Mouse (Mus musculus) hindbrain, postnatal 0 days (tissue): Measurements from ENCODE around the gene Igfbp2. TPM values are rescaled to one million over a fixed set of nuclear protein-coding genes. Genes with fewer than 3 reads are reported as not detected.

Source experiments
- ATAC-seq: fragments of 200-750 bp; cut with Nextera tagmentation; 2 replicates; pipeline ENCODE4 v1.8.0; 2017; ENCODE audit warnings: mild to moderate bottlenecking, moderate TSS enrichment, moderate library complexity
- DNase-seq: peaks from one replicate; pipeline ENCODE4 v3.0.0-alpha.2; 2015; ENCODE audit warnings: low spot score
- H3K27ac ChIP-seq: fragments of 300-500 bp; sonication (generic); 2 replicates; pipeline ENCODE4 v1.5.1; 2014; ENCODE audit warnings: mild to moderate bottlenecking
- H3K27me3 ChIP-seq: fragments of 300-500 bp; sonication (generic); 2 replicates; pipeline ENCODE4 v1.6.1; 2014; ENCODE audit warnings: low read length, mixed read lengths; ENCODE audit not compliant: insufficient read depth
- H3K36me3 ChIP-seq: fragments of 300-500 bp; sonication (generic); 2 replicates; pipeline ENCODE4 v1.6.1; 2014; ENCODE audit warnings: low read length, mixed read lengths; ENCODE audit not compliant: insufficient read depth
- H3K4me1 ChIP-seq: fragments of 300-500 bp; sonication (generic); 2 replicates; pipeline ENCODE4 v1.6.1; 2014; ENCODE audit warnings: antibody characterized with exemption, low read length, mixed read lengths; ENCODE audit not compliant: insufficient read depth
- H3K4me2 ChIP-seq: fragments of 300-500 bp; sonication (generic); 2 replicates; pipeline ENCODE4 v1.6.1; 2014; ENCODE audit warnings: low read depth, mild to moderate bottlenecking, low read length, moderate library complexity, mixed read lengths
- H3K4me3 ChIP-seq: fragments of 300-500 bp; sonication (generic); 2 replicates; pipeline ENCODE4 v1.5.1; 2014; ENCODE audit warnings: low read length
- H3K9ac ChIP-seq: fragments of 300-500 bp; sonication (generic); replicated peaks from 2 replicates; pipeline ENCODE4 v1.6.1; 2014; ENCODE audit warnings: mild to moderate bottlenecking, low read length, moderate library complexity, mixed read lengths
- H3K9me3 ChIP-seq: fragments of 300-500 bp; sonication (generic); 2 replicates; pipeline ENCODE4 v1.6.1; 2016; ENCODE audit warnings: low read length, mixed read lengths
- CTCF ChIP-seq: IDR thresholded peaks from 2 replicates; pipeline ENCODE4 v1.5.1; 2016; ENCODE audit warnings: antibody characterized with exemption, control low read depth, low read depth
- WGBS: fragments of 180-500 bp; shearing (Covaris S2); extraction: QIAGEN DNeasy Blood & Tissue Kit; methylation state at CpG from one replicate; pipeline ENCODE4 v1.1.7; 2014; 5-methylcytosine and 5-hydroxymethylcytosine counted together
- polyA plus RNA-seq: library from polyadenylated mRNA; unstranded; fragments of >200 nt; fragmentation: Nextera tagmentation; extraction: Ambion mirVana; gene quantifications from 2 replicates; pipeline ENCODE4 v1.2.1, GENCODE M21; 2015
- total RNA-seq: library from RNA; depleted of rRNA; stranded (reverse); fragments of >200 nt; gene quantifications from 2 replicates; pipeline ENCODE4 v1.2.3, GENCODE M21; 2014

Igfbp2 gene
- total and polyA plus RNA-seq, 2 experiments from 2014 or later = 480 to 686 TPM

GRCm38 (mm10) chr1:72792262-72792661 is 32.0 kb upstream of the Igfbp2 start:
- 43% methylated on average over 1 of the region's 1 CpGs for WGBS
- no peak overlapping the region for H3K4me2 ChIP-seq
- H3K4me1 ChIP-seq = no peaks in the 10 kb centered on the region
- no peaks in the 10 kb centered on the region for H3K27me3 ChIP-seq
- DNase-seq = no peak
- H3K9me3 ChIP-seq = no peaks in the 10 kb centered on the region
- H3K36me3 ChIP-seq = no peaks in the 10 kb centered on the region
- TF ChIP-seq CTCF = no peak
- no peak overlapping the region for H3K9ac ChIP-seq
- no peak for ATAC-seq
- H3K4me3 ChIP-seq = no peak overlapping the region
- no peak overlapping the region for H3K27ac ChIP-seq

- Histone ChIP-seq H3K4me3 (no peak overlapping the region), H3K9ac (no peak overlapping the region), H3K4me2 (no peak overlapping the region), H3K4me1 (no peaks in the 10 kb centered on the region), H3K36me3 (no peaks in the 10 kb centered on the region), H3K27me3 (no peaks in the 10 kb centered on the region), H3K27ac (no peak overlapping the region), H3K9me3 (no peaks in the 10 kb centered on the region)
- TF ChIP-seq CTCF = no peak
- DNase-seq (no peak), ATAC-seq (no peak)
Observed at GRCm38 (mm10) chr1:72793230-72793629, 31.1 kb upstream of the Igfbp2 start.

DNA sequence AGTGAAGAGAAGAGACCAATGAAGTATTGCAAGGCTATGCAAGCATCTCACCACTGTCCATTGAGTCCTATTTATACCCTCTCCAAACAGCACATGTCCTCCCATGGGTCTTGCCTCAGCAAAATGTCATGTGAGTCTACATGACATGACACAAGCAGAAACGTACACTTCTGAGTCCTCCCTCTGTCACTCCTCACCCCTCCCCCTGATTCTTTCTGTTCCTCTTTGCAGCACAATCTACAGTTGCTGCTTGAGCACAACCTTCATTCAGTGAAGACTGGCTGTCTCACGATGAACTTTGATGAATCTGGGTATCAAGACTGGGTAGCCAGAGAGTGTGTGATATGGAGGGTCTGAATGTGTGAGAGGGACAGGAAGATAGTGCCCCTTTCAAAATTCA is 28.2 kb upstream of the Igfbp2 start:
- TF ChIP-seq CTCF = no peak
- no peak for ATAC-seq
- Histone ChIP-seq H3K36me3 (no peaks in the 10 kb centered on the region), H3K9ac (no peak overlapping the region), H3K27ac (no peak overlapping the region), H3K4me1 (no peaks in the 10 kb centered on the region), H3K4me3 (no peak overlapping the region), H3K4me2 (no peak overlapping the region), H3K27me3 (no peaks in the 10 kb centered on the region), H3K9me3 (no peaks in the 10 kb centered on the region)
- DNase-seq = no peak
- WGBS = 79% methylated on average over 2 of the region's 2 CpGs

GRCm38 (mm10) chr1:72797102-72797665 is 27.1 kb upstream of the Igfbp2 start:
- ATAC-seq (no peak), DNase-seq (no peak)
- H3K36me3 ChIP-seq = no peaks in the 10 kb centered on the region
- no peaks in the 10 kb centered on the region for H3K9me3 ChIP-seq
- no peak overlapping the region for H3K4me3 ChIP-seq
- no peak overlapping the region for H3K27ac ChIP-seq
- no peak overlapping the region for H3K9ac ChIP-seq
- no peak for TF ChIP-seq CTCF
- WGBS = 75% methylated on average over 4 of the region's 4 CpGs
- H3K27me3 ChIP-seq = no peaks in the 10 kb centered on the region
- no peak overlapping the region for H3K4me2 ChIP-seq
- no peaks in the 10 kb centered on the region for H3K4me1 ChIP-seq

GRCm38 (mm10) chr1:72798441-72798840 is 25.9 kb upstream of the Igfbp2 start:
- no peak overlapping the region for H3K4me3 ChIP-seq
- no peaks in the 10 kb centered on the region for H3K27me3 ChIP-seq
- ATAC-seq (no peak), DNase-seq (no peak)
- 88% methylated on average over 2 of the region's 2 CpGs for WGBS
- no peak for TF ChIP-seq CTCF
- H3K27ac ChIP-seq = no peak overlapping the region
- H3K4me1 ChIP-seq = no peaks in the 10 kb centered on the region
- H3K4me2 ChIP-seq = no peak overlapping the region
- H3K9me3 ChIP-seq = no peaks in the 10 kb centered on the region
- no peaks in the 10 kb centered on the region for H3K36me3 ChIP-seq
- H3K9ac ChIP-seq = no peak overlapping the region

DNA sequence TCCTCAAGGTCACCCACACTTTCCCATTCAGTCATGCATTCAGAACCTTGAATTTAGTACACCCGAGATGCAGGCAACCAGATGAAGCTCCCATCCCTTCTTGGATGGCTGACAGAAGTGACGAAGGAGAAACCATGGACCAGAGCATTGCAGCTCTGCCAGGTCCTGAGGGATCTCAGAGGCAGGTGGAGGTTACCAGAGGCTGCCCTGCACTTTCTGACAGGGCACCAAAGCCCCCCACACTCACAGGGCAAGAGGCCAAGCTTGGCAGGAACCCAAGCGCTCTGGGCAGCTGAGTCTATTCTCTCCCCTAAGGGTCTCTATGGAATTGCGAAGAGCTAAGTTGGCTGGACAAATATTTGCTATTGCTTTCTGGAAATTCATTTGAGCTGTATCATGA is 20.3 kb upstream of the Igfbp2 start:
- H3K9me3 ChIP-seq = no peaks in the 10 kb centered on the region
- 31% methylated on average over 4 of the region's 4 CpGs for WGBS
- H3K4me3 ChIP-seq = no peak overlapping the region
- no peaks in the 10 kb centered on the region for H3K27me3 ChIP-seq
- DNase-seq (peak; percentile 54), ATAC-seq (no peak)
- no peaks in the 10 kb centered on the region for H3K36me3 ChIP-seq
- no peak for TF ChIP-seq CTCF
- H3K4me1 ChIP-seq = peaks cover 6% of the 10 kb centered on the region
- H3K9ac ChIP-seq = no peak overlapping the region
- no peak overlapping the region for H3K27ac ChIP-seq
- no peak overlapping the region for H3K4me2 ChIP-seq

DNA sequence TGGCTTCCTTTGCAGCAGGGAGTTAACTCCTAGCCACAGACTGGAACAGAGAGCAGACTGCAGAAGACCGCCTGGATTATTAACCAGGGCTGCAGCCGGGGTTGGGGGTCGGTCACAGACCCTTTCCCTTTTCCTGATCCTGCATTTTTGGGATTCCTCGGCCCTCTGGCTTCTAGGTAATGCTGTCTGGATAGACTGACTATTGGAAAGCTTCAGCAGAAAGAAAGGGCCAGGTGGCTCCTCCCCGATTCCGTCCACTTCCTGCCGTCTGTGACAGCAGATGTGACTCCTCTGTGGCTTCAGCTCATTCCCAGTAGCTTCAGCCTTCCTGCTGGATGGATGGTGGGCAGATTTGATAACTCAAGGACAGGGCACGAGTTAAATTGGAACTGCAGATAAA is 19.3 kb upstream of the Igfbp2 start:
- H3K4me2 ChIP-seq = no peak overlapping the region
- no peaks in the 10 kb centered on the region for H3K9me3 ChIP-seq
- H3K4me1 ChIP-seq = peaks cover 6% of the 10 kb centered on the region
- H3K36me3 ChIP-seq = no peaks in the 10 kb centered on the region
- no peak for DNase-seq
- ATAC-seq = no peak
- 33% methylated on average over 8 of the region's 8 CpGs for WGBS
- H3K4me3 ChIP-seq = no peak overlapping the region
- H3K9ac ChIP-seq = no peak overlapping the region
- H3K27me3 ChIP-seq = no peaks in the 10 kb centered on the region
- TF ChIP-seq CTCF = no peak
- no peak overlapping the region for H3K27ac ChIP-seq
